Mouse (Mus musculus): ENCODE measurements at regions not wholly inside any gene's neighbourhood (a gene's known extent, or its start where the extent isn't known, plus 50 kb on each side); places are given as distances from the start of the nearest gene placed in this dataset.

DNA sequence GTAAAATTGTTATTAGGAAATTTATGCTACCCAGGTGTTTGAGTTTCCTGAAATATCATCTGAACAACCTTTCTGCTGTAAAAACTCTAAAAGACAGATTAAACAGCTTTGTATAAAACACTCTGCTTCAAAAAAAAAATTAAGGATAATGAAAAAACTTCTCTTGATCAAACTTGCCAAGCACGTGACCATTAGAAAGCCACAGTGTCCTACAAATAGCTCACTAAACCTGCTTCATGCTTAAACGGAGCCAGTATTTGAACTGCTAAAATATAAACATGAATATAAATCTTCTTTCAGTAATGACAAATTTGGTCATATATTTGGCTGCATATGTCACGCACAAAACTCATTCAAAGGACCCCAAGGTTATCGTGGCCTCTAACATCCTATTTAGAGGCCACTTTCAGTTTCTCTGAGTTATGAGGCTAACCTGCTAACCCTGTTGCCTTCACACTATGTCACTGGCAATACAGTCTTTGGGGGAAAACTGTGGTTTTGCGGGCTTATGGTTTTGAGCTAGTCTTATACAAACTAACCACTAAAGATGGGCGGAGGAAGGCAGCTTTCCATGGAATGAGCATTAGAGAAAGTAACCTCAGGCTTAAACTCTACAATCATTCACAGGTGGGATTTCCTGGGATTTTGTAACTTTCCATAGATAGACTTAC lies 355.8 kb downstream of the Fgf10 start:
- TF ChIP-seq RCOR1 (conservative IDR thresholded peaks at IDR 0.05; ENCODE audit: low read depth, low read length) = 0 out of 2 replicates have a peak, but pooled peaks have one; percentile 82
- TF ChIP-seq ZMIZ1 (IDR thresholded peaks at IDR 0.05; ENCODE audit: low read depth, low read length) = no peak
- TF ChIP-seq CTCF (conservative IDR thresholded peaks at IDR 0.05 in 1 of 2, IDR thresholded peaks at IDR 0.05 in 1 of 2; ENCODE audit: low read depth in 2 of 2, low read length in 2 of 2) = no peak
- TF ChIP-seq ELF1 (IDR thresholded peaks at IDR 0.05; ENCODE audit: low read depth, low read length) = no peak
- TF ChIP-seq USF1 (IDR thresholded peaks at IDR 0.05; ENCODE audit: low read depth, low read length) = 0 out of 2 replicates have a peak, but pooled peaks have one; percentile 41
- TF ChIP-seq ZKSCAN1 (IDR thresholded peaks at IDR 0.05; ENCODE audit: borderline replicate concordance, low read depth, low read length) = no peak
- 0 out of 2 replicates have a peak, but pooled peaks have one; percentile 5 for TF ChIP-seq JUN (IDR thresholded peaks at IDR 0.05; ENCODE audit: insufficient read depth, low read depth, low read length)
- TF ChIP-seq CHD2 (IDR thresholded peaks at IDR 0.05; ENCODE audit: low read length) = no peak
- TF ChIP-seq ETS1 (conservative IDR thresholded peaks at IDR 0.05; ENCODE audit: low read depth, low read length) = peak; percentile 42
- no peak for TF ChIP-seq SMC3 (IDR thresholded peaks at IDR 0.05; ENCODE audit: low read depth, low read length)
- peak; percentile 92 for TF ChIP-seq BHLHE40 (IDR thresholded peaks at IDR 0.05; ENCODE audit: low read depth, low read length)
- no peak for TF ChIP-seq NRF1 (IDR thresholded peaks at IDR 0.05; ENCODE audit: low read depth, low read length)
- no peak for TF ChIP-seq E2F4 (IDR thresholded peaks at IDR 0.05; ENCODE audit: insufficient replicate concordance, low read depth, low read length)
- TF ChIP-seq ZNF384 (IDR thresholded peaks at IDR 0.05; ENCODE audit: low read depth, low read length) = no peak
- TF ChIP-seq CHD1 (IDR thresholded peaks at IDR 0.05; ENCODE audit: low read depth, low read length) = no peak
- TF ChIP-seq HCFC1 (IDR thresholded peaks at IDR 0.05; ENCODE audit: low read depth, low read length) = no peak
- peak; percentile 60; the same call in 1 of the 2 replicates for TF ChIP-seq SIN3A (IDR thresholded peaks at IDR 0.05; ENCODE audit: low read length)
- TF ChIP-seq IRF4 (IDR thresholded peaks at IDR 0.05; ENCODE audit: low read depth, low read length) = peak; percentile 46
- peak; percentile 51; the same call in 1 of the 2 replicates for TF ChIP-seq MAX (IDR thresholded peaks at IDR 0.05; ENCODE audit: low read length)
- TF ChIP-seq MAFK (IDR thresholded peaks at IDR 0.05; ENCODE audit: insufficient replicate concordance, low read length) = peak; percentile 76
- TF ChIP-seq USF2 (conservative IDR thresholded peaks at IDR 0.05; ENCODE audit: low read depth, low read length) = peak; percentile 55; the same call in 1 of the 2 replicates
- no peak for TF ChIP-seq POLR2A (IDR thresholded peaks at IDR 0.05; ENCODE audit: low read depth, low read length)
- no peak for TF ChIP-seq MXI1 (IDR thresholded peaks at IDR 0.05; ENCODE audit: low read depth, low read length)
- no peak for TF ChIP-seq MEF2A (IDR thresholded peaks at IDR 0.05; ENCODE audit: borderline replicate concordance, low read depth, low read length)
- peak; percentile 63 for TF ChIP-seq EP300 (IDR thresholded peaks at IDR 0.05; ENCODE audit: low read length)
- no peak for TF ChIP-seq NELFE (IDR thresholded peaks at IDR 0.05; ENCODE audit: low read depth, low read length)
- no peak for TF ChIP-seq UBTF (IDR thresholded peaks at IDR 0.05; ENCODE audit: low read depth, low read length)
- TF ChIP-seq PAX5 (IDR thresholded peaks at IDR 0.05; ENCODE audit: low read length) = no peak
- TF ChIP-seq GABPA (IDR thresholded peaks at IDR 0.05; ENCODE audit: insufficient replicate concordance, low read depth, low read length) = no peak
- TF ChIP-seq MYC (IDR thresholded peaks at IDR 0.05; ENCODE audit: low read depth, low read length) = peak; percentile 31; the same call in 1 of the 2 replicates
- Histone ChIP-seq H3K4me3 (replicated peaks in 1 of 3; ENCODE audit: low read depth in 2 of 3, low read length in 2 of 3, poor library complexity in 1 of 3) (no peak overlapping the region), H3K4me2 (ENCODE audit: insufficient read depth, low read depth, poor library complexity, severe bottlenecking) (peak overlapping the region; percentile 70; the same call in 1 of the 2 replicates), H3K9ac (ENCODE audit: insufficient read depth, low read depth) (no peak overlapping the region), H3K9me3 (replicated peaks; ENCODE audit: low read length) (no peaks in the 10 kb centered on the region), H3K79me2 (replicated peaks; ENCODE audit: control insufficient read depth, extremely low read depth, insufficient read depth, poor library complexity, severe bottlenecking) (no peaks in the 10 kb centered on the region), H3K4me1 (ENCODE audit: control insufficient read depth in 1 of 2, insufficient read depth in 2 of 2) (peaks cover 0 to 16% of the 10 kb centered on the region in 2 experiments; a peak in 2 of 4 replicates), H3K36me3 (replicated peaks in 1 of 2; ENCODE audit: control insufficient read depth in 1 of 2, insufficient read depth in 1 of 2, low read length in 1 of 2) (no peaks in the 10 kb centered on the region), H3K27ac (ENCODE audit: insufficient read depth, low read depth) (no peak overlapping the region), H3K27me3 (replicated peaks) (no peaks in the 10 kb centered on the region)
- in situ Hi-C loops (cut with MboI; ENCODE audit: low pct_ligation_motif_present, low pct_unique_long_range_greater_than_20kb, low sequenced_read_pairs) = no loop called here
- DNase-seq (ENCODE audit: extremely low read depth) = peak; percentile 57
- dilution Hi-C loops (cut with MboI; ENCODE audit: extremely low pct_ligation_motif_present, extremely low pct_unique_long_range_greater_than_20kb, low sequenced_read_pairs) = no loop called here
